Mouse (Mus musculus) gastrocnemius, postnatal 36 days (tissue): ENCODE results near the gene Olfr338. TPM values are rescaled to one million over a fixed set of nuclear protein-coding genes. Genes with fewer than 3 reads are reported as not detected.
"Not testable (repeated sequence)": the region's sequence is repeated elsewhere in the genome, so short reads cannot be mapped to it uniquely, and the experiment has no call there.

ENCODE experiments used
- DNase-seq, 2 experiments: peaks; one replicate each; pipeline ENCODE4 v3.0.0; 2022
- intact Hi-C: fragments of 180-260 bp; cut with DNase I; formaldehyde crosslinking; loops from one replicate; pipeline ENCODE4 v1.15.1; 2025
- long read RNA-seq, 2 experiments: library from polyadenylated mRNA; stranded (forward); transcript quantifications; one replicate each; pipeline ENCODE4 v2.0.0; 2021
- total RNA-seq, 2 experiments: library from RNA; stranded (reverse); gene quantifications; 2 replicates each; pipeline ENCODE4 v1.2.3; 2021

The Olfr338 gene
- not detected for total RNA-seq
- long read RNA-seq, experiment 1: 0 reads
- long read RNA-seq, experiment 2: 0 reads

- intact Hi-C loops: no loop called here
- no peak for DNase-seq
These were observed at the start of gene Olfr338 for GRCm38 (mm10) chr2:36373219-36373618. Gene Olfr338, plus strand, starts transcription at chr2:36373519.

- intact Hi-C loops: not testable (repeated sequence)
These were observed 41.9 kb downstream of the Olfr338 start for GRCm38 (mm10) chr2:36415174-36415573.

GRCm38 (mm10) chr2:36415591-36415990 is 42.3 kb downstream of the Olfr338 start:
- intact Hi-C loops, DNase-seq: not testable (repeated sequence)

More at GRCm38 (mm10) chr2:36415174-36415573, 41.9 kb downstream of the Olfr338 start:
- DNase-seq: not testable (repeated sequence)

DNA sequence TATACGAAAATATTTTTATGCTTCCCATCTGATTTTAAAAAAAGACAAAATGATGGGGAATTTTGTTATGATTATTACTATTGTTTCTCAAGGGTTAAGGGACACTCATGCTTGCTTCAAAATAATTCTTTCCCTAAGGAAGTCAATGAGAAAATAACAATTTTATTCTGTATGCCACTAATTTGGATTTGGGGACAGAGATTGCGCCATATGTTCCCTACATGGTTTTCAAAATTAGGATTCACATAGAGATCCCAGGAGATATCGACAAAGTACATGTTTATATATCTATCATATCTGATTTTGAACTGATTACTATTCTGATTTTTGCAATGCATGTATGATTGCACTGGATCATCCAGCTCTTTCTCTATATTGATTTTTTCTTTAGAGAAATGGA is 45.3 kb downstream of the Olfr338 start, which contains the start of gene Olfr339:
Gene Olfr339 (plus strand): TSS at position 301 of the 400 bp plus-strand sequence.
- intact Hi-C loops: no loop called here
- no peak for DNase-seq

Other genes starting within 250 kb of the Olfr338 start
- 10 to 100 TPM; 13.5 to 18.8 TPM for gene Mrrf, start 237.1 kb upstream of the Olfr338 start, total RNA-seq
- gene Rbm18, start 236.7 kb upstream of the Olfr338 start, total RNA-seq: 10 to 100 TPM; 28.9 to 31.1 TPM
- 1 to 10 TPM; 3.2 to 3.7 TPM for gene Ptgs1, start 143.1 kb upstream of the Olfr338 start, total RNA-seq
- not detected for gene Olfr339, start 45.4 kb downstream of the Olfr338 start, total RNA-seq
- not detected for gene Olfr340, start 79.1 kb downstream of the Olfr338 start, total RNA-seq
- gene Olfr341, start 108.9 kb downstream of the Olfr338 start, total RNA-seq: not detected
- not detected for gene Olfr342, start 151.5 kb downstream of the Olfr338 start, total RNA-seq
- not detected for gene Olfr344, start 193.1 kb downstream of the Olfr338 start, total RNA-seq